Mouse (Mus musculus) stomach, postnatal 0 days (tissue): Measurements from ENCODE around the gene Clic5.

Source experiments
- CTCF ChIP-seq: IDR thresholded peaks from 2 replicates; pipeline ENCODE4 v1.5.1; 2016; ENCODE audit warnings: antibody characterized with exemption, low read depth, mild to moderate bottlenecking, moderate library complexity
- EP300 ChIP-seq: optimal IDR thresholded peaks from 2 replicates; pipeline ENCODE3; 2016; ENCODE audit warnings: antibody characterized with exemption

DNA sequence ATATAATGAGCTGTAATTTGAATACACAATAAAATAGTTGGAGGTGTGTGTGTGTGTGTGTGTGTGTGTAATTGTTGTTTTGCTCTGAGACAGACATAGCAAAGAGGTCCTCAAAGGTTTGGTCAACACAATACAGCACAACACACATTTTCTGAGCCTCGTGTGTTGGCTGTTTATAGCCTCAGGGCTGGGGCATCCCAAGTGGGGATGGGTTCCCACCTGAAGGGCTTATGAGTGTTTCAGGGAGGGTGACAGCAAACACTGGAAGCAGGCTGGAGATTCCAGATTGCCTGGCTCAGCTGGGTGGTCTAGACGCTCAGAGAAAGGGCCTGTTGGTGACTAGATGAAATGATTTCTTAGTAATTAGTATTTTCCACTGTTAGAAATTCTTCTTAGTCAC is 33.2 kb upstream of the Clic5 start:
- TF ChIP-seq CTCF (no peak), EP300 (no peak)
